Mouse (Mus musculus) megakaryocyte progenitor cell, adult 5-6 weeks (primary cell): ENCODE results near the gene Hmgn5. TPM values are rescaled to one million over a fixed set of nuclear protein-coding genes. Genes with fewer than 3 reads are reported as not detected.

Experiments
- ATAC-seq: replicated peaks from 2 replicates; pipeline ENCODE4 v1.8.0; 2016; ENCODE audit warnings: mild to moderate bottlenecking, moderate TSS enrichment, inconsistent platforms; ENCODE audit not compliant: poor library complexity
- total RNA-seq, 2 experiments: library from RNA; stranded (forward) in 1 of 2; stranded (reverse) in 1 of 2; fragments of 157-497, 149-512 nt in 1 of 2; fragments of 200-1000 nt in 1 of 2; gene quantifications; 2 replicates each; pipeline versions ENCODE4 v1.2.3 to v1.2.4; 2015 to 2017

The Hmgn5 gene
- 142 and 149 TPM in 2 replicates for total RNA-seq (2015)
- total RNA-seq (2017), result 52.1 and 62.9 TPM in 2 replicates

GRCm38 (mm10) chrX:109013283-109013682 is at the start of gene Hmgn5:
Hmgn5 (minus strand) TSS chrX:109013404.
- ATAC-seq, result peak; percentile 86

- no peak for ATAC-seq
These were observed 34.6 kb upstream of the Hmgn5 start for GRCm38 (mm10) chrX:109047773-109048172.

GRCm38 (mm10) chrX:109026224-109026623 is 13.0 kb upstream of the Hmgn5 start:
- ATAC-seq, result no peak

- 0 out of 2 replicates have a peak, but pooled peaks have one; percentile 26 for ATAC-seq
These were observed 7.7 kb upstream of the Hmgn5 start for GRCm38 (mm10) chrX:109020858-109021257.

- no peak for ATAC-seq
These were observed 962 bp upstream of the Hmgn5 start for GRCm38 (mm10) chrX:109014166-109014565.

GRCm38 (mm10) chrX:109013686-109014085 is 482 bp upstream of the Hmgn5 start:
- ATAC-seq, result peak; percentile 48

GRCm38 (mm10) chrX:109012371-109013031 is 703 bp downstream of the Hmgn5 start:
- peak; percentile 56 for ATAC-seq

- peak; percentile 34; the same call in 1 of the 2 replicates for ATAC-seq
These were observed 1.5 kb downstream of the Hmgn5 start for GRCm38 (mm10) chrX:109011611-109012185.

GRCm38 (mm10) chrX:109001277-109001676 is 11.9 kb downstream of the Hmgn5 start:
- ATAC-seq, result peak; percentile 54

Other genes with a start within 250 kb of the Hmgn5 start
- 12.2 and 14.0 TPM in 2 replicates for gene Brwd3, start 179.0 kb downstream of the Hmgn5 start, total RNA-seq (2015)
- gene Brwd3, start 179.0 kb downstream of the Hmgn5 start, total RNA-seq (2017), result 5.2 and 6.3 TPM in 2 replicates
- 212 and 221 TPM in 2 replicates for gene Sh3bgrl, start 82.0 kb upstream of the Hmgn5 start, total RNA-seq (2015)
- gene Sh3bgrl, start 82.0 kb upstream of the Hmgn5 start, total RNA-seq (2017), result 121 and 128 TPM in 2 replicates
- 0.79 and 1.0 TPM in 2 replicates for gene Gm6377, start 183.4 kb upstream of the Hmgn5 start, total RNA-seq (2015)
- gene Gm6377, start 183.4 kb upstream of the Hmgn5 start, total RNA-seq (2017), result 0.84 and 2.4 TPM in 2 replicates